Mouse (Mus musculus) right cerebral cortex, adult 18-20 months (tissue): Measurements from ENCODE around the gene Nell2.

Source experiments
- DNase-seq: peaks from one replicate; pipeline ENCODE4 v3.0.0; 2022; ENCODE audit warnings: mixed read lengths

Nell2 gene

DNA sequence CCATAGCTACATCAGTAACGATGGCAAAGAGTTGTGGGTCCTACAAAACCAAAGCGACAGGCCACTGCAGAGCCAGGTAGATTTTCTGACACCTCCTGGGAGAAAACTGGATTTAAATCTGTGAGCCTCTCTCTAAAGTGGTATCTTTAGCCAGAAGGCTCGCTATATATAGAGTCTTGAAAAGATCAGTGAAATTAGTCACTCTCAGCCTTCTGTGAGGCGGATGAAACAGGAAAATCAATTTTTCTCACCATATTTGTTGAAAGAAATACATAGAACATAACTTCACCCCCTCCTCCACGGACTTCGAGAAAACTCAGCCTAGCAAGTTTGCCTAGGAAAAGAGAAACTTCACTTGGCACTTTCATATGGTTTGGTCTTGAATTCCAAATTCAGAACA, 54.4 kb downstream of the Nell2 start:
- peak; percentile 47 for DNase-seq

DNA sequence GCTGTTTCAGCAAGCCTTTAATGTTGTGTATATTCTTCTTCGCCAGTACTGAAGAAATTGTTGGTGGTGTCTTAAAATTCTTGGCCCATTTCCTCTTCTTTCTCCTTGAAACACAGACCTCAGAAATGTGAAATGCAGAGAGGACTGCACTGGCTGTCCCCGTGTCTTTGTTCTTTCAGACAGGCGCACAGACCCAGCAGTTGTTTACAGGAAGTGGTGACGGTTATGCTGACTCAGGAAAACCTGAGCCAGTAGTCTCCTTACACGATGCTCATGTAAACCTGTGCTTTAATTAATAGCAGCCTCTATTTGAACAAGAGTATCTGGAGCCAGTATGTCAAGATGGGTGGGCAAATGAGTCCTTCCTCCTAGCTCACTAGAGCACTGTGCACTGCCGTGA, 61.2 kb downstream of the Nell2 start:
- no peak for DNase-seq

DNA sequence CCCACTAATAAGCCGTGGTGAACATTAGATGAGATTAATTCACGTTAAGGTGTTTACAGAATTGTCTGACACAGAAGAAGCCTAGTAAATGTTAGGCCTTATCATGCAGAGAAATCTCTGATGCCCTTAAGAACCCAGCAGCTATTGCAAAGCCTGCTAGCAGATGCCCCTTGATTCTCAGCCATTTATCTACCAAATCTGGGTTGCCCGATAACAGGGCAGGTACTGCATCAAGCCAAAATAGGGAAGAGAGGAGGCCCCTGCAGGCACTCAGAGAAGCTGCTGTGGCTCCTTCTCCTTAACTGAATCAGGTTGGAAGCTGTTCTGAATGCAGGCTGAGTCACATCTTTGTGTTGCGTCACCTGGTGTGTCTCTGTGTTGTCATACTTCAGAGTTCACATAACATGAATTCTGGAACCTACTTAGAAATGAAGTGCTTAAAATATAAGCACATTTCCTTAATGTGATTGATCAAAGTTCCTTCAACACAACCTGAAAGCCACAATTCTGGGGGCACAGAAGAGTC, 68.3 kb downstream of the Nell2 start:
- no peak for DNase-seq

DNA sequence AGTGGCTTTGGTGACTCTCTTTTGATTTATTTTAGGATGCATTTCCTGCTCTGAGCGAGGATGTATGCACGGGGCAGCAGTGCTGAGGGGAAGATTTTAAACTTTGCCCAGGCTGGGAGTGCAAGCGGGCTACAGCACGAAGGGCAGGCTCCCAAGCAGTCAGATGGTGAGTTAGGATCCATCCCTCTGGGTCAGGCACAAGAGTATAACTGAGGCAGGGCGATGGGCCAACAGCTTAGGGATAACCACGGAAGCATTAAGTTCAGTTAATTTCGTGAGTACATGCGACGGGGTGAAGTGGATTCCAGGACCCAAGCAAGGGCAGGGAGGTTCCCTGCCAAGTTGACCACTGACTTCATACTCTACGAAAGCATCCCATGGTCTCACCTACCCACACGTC, 83.8 kb downstream of the Nell2 start:
- DNase-seq = no peak

DNA sequence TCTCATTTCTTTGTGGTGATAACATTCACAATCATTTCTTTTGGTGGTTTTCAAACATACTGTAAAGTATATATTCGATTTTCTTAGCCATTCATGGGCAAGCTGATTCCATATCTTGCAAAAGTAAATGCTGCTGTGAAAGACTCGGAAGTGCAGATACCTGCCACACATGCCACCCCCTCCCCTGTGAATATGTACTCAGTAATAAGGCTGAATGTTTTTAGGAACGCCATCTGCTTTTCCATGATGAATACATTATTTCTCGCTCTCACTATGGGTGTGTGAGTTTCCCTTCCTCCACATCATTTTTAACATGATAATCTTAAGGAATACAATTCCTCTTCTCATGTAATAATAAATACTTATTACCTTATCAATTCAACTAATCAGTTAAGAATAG, 90.6 kb downstream of the Nell2 start:
- peak; percentile 16 for DNase-seq

DNA sequence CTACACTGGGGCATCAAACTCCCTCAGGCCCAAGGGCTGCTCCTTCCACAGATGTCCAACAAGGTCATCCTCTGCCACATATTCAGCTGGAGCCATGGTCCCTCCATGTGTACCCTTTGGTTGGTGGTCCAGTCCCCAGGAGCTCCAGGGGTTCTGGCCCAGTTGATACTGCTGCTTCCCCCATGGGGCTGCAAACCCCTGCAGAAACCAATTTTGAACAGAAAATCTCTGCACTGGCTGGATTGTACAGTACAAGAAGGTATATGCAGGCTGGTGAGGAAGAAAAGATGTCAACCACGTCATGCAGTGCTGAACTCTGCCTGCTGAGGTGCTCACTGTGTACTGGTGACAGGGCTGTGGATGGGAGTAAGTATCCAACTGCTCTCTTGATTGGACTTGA, 92.1 kb downstream of the Nell2 start:
- DNase-seq = no peak

DNA sequence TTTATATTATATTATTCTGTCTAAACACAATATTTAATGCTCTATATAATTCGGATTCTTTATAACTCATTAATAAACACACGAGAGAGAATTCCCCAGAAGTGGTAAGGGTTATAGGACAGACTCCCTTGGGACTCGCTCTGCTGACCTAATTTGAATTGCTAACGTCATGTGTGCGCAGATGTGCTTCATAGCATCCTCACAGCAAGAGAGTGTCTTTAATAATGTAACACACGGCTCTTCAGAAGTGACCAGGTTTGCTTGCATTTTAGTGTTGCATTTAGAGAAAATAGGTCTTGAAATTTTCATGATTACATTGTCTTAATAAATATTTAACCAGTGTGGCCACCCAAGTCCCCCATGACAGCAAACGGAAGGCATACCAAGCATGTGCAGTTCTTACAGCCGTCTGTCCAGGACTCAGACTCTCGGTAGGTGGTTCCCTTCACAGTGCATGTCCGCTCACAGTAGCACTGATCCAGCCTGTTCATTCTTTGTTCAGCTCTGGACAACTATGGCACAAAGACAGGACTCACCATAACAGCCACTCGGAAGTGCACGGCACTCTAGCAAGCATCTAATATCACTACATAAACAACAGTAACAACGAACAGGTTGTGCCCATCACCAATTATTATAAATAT, 97.1 kb downstream of the Nell2 start:
- DNase-seq = no peak

DNA sequence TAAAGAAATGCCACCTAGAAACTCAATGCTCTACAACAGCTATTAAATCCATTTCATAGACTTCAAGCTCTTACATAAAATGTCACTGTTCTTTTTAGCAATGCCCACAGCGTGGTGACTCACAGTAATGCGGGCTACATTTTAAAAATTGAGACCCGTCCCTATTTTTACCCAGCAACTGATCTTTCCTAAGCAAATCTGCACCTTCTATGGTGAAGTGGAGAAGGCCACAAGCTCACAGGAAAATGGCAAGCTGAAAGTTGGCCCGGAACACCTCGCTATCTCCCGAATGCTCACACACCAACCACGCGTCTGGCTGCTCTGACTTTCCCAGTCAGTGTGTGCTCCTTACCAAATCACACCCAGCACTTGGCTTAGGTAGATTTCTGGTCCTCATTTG, 98.4 kb downstream of the Nell2 start:
- peak; percentile 64 for DNase-seq

DNA sequence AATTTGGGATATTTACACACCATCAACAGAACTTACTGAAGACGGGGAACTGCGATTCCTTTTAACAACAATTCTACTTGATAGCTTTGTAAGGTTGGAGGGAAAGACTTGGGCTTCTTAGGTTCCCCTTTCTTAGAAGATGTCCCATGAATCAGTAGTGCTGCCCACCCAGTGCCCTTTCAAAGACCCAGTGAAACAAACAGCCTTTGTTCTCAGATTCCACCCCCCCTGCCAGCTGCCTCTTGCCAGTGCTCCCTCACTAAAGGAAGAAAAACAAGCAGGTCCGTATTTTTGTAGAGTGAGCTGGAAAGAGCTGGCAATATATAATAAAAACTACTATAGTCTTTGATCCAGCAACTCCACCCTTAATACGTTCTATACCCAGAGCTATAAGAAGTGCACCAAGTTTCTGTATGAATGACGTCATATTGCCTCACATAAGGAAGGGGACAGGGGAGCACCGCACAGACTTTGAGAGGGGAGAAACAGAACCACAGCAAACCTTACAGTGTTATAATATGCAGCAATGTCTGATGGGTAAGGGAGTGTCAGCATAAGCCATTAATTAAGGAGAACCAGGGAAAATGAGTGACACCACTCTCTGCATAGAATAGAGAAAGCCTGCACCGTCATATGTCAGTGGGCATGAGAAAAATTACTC, 100.2 kb downstream of the Nell2 start:
- DNase-seq = no peak

DNA sequence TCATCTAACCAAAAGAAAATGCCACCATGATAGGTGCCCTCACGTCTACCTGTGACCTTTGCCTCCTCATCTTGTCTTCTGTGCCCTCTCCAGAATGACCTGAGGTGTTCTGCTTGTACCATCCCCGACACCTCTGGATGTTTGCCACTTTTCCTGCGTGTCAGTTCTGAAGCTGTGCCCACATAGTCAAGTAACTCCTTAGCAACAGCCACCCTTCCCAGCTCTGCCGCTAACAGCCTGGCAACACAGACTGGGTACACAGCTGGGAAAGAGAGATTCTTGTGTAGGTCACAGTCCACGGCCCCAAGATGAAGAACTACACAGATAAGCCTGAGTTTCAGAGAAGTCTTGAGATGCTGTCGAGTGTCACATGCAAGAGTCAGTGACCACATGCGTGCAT, 103.3 kb downstream of the Nell2 start:
- no peak for DNase-seq

DNA sequence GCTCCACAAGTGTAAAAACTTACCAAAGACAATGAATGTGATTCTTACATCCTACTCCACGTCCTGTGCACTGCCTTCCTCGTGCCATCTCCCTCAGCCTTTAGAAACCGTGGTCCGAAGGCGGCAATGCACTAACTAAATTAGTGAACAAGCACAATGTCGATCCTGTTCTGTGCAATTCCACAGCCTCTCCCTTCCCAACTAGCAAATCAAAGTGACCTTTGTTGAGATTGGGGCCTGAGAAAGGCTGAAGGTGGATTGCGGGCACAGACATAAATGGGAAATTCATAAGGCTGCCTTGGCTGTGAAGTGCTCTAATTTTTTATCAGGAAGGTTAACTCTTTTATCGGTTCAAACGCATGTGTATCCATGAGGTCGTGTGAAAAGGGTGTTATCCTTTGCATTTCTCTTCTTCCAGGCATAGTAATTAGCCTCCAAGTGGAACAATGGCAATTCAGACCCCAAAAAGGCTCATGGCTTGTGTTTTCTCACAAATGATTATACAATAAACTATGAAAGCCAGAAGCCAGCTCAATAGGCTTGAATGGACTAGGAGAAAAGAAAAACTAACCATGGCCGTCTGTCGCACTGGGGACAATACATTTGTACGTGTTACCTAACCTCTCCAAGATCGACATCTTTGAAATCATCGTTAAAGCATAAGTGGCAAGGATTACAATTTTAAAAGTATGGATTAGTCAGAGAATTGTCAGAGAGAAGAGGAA, 106.0 kb downstream of the Nell2 start:
- DNase-seq = no peak

DNA sequence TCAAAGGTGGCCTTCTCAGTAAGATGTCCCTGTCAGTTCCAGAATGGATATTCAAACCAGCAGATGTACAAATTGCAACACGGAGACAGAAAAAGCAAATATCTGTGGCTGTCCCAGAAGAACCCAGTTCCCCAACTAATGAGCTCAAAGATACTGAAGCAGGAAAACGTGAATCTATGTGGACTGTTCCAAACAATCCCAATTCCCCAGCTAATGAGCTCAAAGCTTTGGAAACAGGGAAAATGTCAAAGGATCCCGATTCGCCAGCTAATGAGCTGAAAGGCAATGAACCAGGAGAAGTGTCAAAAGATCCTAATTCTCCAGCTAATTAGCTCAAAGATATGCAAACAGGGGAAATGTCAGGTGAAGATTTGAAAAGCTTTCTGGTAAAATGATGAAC, 109.7 kb downstream of the Nell2 start:
- no peak for DNase-seq

DNA sequence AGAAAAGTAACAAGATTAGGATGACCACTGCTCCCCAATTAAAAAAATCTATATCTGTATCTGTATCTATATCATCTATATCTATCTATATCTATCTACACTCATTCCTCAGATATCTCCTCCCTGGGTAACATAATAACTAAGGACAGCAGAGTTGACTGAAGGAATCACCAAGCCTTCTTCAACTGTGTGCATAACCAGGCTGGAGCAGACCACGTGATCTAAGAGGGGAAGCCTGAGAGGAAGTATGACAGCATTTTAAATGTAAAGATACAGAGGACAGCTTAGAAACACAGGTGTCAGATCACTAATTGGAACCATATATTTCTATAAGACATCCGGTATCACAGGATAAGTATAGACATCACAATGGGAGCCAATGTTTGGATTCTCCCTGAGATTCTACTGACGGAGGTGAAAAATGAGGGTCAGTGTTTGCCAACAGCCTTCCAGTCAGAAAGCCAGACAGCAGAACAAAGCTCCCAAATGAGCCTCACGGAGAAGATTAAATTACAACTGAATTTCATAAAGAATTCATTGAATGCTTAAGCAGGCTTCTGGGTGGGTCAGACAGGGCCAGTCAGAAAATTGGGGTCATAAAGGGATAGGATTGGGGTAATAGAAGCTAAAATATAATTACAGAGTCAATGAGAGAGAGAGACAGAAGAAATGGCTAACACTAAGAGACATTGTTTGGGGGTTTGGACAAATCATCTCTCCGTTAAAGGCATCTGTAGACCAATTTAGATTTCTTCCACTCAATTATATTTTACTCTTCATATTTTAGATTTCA, 116.2 kb downstream of the Nell2 start:
- no peak for DNase-seq

DNA sequence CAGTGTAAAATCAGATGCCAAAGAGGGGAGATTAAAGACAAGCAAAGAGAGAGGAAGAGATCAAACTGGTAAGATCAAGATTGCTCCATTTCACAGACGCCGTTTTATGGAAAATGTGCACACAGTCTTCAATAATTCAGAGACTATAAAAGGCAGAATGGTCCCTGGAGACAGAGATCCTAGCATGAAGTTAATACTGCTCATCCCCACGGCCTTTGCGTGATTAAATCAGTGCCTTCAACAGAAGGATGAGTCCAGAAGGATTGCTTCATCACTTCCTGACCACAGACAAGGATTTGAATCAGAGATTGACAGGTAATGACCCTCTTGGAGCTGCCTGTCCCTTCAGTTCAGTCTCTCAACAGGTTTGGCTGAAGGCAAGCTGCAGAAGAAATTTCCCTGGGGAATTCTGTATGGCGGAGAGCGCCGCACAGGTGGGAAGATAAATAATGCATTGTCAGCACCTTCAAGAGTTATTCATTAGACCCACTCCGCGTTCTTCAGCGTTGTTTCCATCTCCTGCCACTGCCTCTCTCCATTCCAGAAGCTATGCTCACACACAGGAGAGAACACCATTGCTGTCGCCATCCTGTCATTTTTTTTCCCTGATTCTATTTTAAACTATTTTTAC, 118.0 kb downstream of the Nell2 start:
- DNase-seq = no peak

DNA sequence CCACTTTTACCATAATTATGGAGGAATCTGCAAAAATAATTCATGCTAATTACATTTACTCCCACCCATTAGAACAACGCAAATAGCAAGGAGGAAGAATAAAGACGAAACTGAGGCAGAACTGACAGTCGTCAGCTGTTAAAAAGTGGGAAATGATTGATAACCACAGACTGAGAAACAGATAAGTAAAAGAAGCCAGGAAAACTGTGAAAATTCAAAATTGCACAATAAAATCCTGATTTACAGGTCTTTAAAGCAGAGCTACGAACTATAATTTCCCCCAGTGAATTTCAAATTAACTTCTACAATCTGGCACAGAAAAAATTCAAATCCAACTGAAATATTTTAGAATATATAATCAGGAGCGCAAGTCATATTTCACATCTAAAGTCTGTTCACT, 138.0 kb downstream of the Nell2 start:
- no peak for DNase-seq

DNA sequence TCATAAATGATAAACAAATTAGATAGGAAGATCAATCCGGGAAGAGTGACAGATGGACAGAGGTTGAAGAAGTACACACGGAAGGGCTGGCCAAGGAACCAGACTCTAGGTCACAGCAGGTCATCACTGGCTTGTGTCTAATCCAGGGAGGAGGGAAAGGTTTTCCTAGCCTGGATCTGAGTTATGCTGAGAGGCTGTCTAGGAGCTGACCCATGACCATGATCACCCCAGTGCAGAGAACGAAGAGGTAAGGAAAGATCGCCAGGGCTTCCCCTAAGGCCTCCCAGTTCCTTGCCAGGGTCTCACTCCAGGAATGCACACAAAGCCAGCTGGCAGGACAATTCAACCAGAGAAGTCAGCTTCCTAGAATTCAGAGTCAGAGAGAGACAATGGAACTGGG, 139.4 kb downstream of the Nell2 start:
- DNase-seq = no peak

DNA sequence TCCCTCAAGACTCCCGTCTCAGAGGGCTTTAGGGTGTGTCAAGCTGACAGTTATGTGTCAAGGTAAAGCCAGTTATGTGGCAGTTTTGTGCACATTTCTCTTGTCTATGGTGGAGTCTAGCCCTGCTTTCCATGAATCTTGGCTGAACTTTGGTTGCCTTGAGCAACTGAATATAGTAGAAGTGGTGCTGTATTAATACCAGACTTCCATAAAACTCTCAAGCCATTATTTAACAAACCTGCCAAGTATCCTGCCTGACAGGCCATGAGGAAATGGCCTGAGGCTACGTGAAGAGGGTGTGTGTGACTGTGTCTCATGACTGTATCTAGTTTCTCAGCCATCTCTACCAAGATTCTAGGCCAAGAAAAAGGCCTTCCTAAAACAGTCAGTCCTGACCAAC, 147.5 kb downstream of the Nell2 start:
- DNase-seq = no peak

DNA sequence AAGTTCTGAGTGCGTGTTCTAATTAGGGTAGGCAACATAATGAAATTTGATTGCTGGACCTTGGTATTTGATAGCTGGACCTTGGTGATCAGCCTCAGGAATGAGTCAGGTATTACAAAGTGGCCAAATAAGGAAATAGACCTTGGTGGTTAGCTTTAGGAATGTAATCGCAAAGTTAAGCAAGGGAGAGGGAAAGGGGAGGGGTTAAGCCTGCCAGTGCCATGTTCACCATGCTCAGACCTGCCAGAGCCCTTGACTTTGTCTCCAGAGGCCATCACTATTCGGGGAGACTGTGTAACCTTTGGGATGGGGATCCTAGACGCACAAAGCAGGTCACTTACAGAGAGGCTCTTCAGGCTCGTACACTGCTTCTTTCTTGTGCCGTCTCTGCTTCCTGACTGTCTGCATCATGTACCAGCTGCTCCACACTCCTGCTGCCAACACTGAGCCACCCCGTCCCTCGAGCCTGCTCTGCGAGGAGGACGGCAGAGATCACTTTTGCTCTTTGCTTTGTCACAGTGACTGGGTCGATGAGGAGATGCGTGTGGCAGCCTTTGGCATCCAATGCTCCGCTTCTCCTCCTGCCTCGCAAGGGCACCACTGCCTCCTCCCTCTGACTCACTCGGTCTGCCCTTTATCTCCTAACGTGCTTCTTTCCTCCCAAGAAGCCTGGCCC, 157.5 kb downstream of the Nell2 start:
- peak; percentile 65 for DNase-seq

DNA sequence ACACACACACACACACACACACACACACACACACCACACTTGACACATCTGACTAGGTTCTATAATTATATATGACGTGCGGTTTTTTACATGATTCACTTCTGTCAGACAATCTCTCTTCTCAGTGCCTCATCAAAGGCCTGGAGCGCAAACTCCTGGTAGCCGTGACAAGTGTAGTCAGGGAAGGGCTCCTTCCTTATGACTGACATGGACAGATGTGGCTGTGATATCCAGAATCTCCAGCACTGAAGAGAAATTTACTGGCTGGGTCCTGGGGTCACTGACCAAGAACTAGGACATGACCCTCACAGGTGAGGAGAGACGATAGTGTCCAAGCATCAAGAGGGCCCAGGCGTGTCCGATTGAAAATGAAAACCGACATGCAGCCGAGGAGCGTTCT, 160.2 kb downstream of the Nell2 start:
- no peak for DNase-seq

DNA sequence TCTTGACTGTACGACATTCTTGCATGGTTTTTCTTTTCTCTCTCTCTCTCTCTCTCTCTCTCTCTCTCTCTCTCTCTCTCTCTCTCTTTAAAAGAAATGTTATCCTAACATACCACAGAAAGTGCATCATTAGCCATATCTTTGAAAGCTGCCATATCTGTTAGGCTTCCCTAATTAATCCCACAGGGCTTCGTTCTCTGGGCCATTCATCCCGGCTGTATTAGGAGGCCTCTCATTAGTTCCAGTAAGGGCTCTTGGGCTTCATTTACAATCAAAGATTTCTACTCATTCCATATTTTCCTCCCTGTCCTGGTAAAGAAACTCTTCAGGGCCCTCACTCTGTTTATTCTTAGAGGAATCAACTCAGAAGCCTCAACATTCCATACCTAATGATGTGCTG, 161.9 kb downstream of the Nell2 start:
- no peak for DNase-seq

DNA sequence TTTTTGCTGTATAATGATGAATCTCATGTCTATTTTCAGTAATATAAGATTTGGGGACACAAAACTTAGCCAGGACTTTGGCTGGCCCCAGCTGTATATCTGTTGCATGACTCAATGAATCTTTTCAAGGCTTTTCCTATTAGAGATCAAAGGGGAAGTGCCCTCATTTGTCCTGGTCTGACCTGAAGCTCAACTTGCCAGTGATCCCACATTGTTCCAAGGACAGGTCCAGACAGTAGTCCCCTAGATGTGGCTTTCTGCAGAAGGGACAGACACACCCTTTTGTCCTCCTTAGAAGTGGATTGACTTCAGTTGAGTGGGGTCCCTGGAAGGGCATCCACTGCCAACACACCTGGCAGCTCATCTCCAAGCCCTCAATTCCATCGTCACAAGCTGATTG, 173.6 kb downstream of the Nell2 start:
- no peak for DNase-seq
